ENCODE assay signal across 14 mouse cellular contexts in the genomic region with DNA sequence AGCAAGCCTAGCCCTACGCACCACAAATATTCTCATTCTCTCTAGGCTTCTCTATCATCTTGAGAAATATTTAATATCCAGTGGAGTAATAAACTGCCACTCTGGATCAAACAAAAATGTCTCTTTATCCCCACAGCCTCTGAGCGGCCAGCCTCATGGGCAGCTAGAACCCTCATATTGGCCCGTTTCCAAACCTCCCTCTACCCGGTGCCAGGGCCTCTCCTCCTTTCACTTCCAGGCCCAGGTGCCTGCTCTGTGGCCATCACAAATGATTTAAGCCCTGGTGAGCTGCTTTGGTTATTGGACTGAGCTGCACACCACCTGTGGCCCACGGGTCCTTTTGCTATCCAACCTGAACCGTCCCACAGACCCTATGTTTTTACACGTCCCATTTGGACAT.
"Had no signal": no experiment of that assay in that cellular context is flagged by ENCODE, and none has a peak within 500 bp of the region (broad histone marks: within the 10 kb centered on the region; RNA-seq: fewer than 3 reads in every experiment).

No protein-coding gene starts in this region.

- H3K36me3 ChIP-seq: limb, embryonic 15.5 days; liver, embryonic 12.5 days; lung, embryonic 15.5 days; midbrain, embryonic 13.5 days; neural tube, embryonic 12.5 days; stomach, embryonic 15.5 days had no signal

- H3K4me2 ChIP-seq: limb, embryonic 15.5 days; liver, embryonic 12.5 days; lung, embryonic 15.5 days; midbrain, embryonic 13.5 days; neural tube, embryonic 12.5 days; stomach, embryonic 15.5 days had no signal

- ATAC-seq: liver, embryonic 12.5 days; midbrain, embryonic 13.5 days had no signal

- H3K9ac ChIP-seq: limb, embryonic 15.5 days; liver, embryonic 12.5 days; lung, embryonic 15.5 days; midbrain, embryonic 13.5 days; neural tube, embryonic 12.5 days; stomach, embryonic 15.5 days had no signal

- DNase-seq: kidney, adult 2 months; kidney, postnatal 36 days; lung, postnatal 14 days; retina, postnatal 1 day; thymus, adult 2 months; thymus, postnatal 25 days had no signal

- H3K4me3 ChIP-seq: limb, embryonic 15.5 days; liver, embryonic 12.5 days; lung, embryonic 15.5 days; midbrain, embryonic 13.5 days; myocyte; neural tube, embryonic 12.5 days; stomach, embryonic 15.5 days had no signal

- H3K9me3 ChIP-seq: limb, embryonic 15.5 days; liver, embryonic 12.5 days; lung, embryonic 15.5 days; midbrain, embryonic 13.5 days; neural tube, embryonic 12.5 days; stomach, embryonic 15.5 days had no signal

- H3K27ac ChIP-seq: kidney, postnatal 0 days; limb, embryonic 15.5 days; liver, embryonic 12.5 days; lung, embryonic 15.5 days; midbrain, embryonic 13.5 days; neural tube, embryonic 12.5 days; stomach, embryonic 15.5 days had no signal

- H3K27me3 ChIP-seq: limb, embryonic 15.5 days; liver, embryonic 12.5 days; lung, embryonic 15.5 days; midbrain, embryonic 13.5 days; neural tube, embryonic 12.5 days; stomach, embryonic 15.5 days had no signal

- H3K4me1 ChIP-seq: limb, embryonic 15.5 days; liver, embryonic 12.5 days; lung, embryonic 15.5 days; midbrain, embryonic 13.5 days; neural tube, embryonic 12.5 days; stomach, embryonic 15.5 days had no signal
